Mouse (Mus musculus): ENCODE data around the gene Sept5. TPM values are rescaled to one million over a fixed set of nuclear protein-coding genes. Genes with fewer than 3 reads are reported as not detected.

The Sept5 gene
- total RNA-seq, 2 experiments from 2014 or later = 866 to 932 TPM

GRCm38 (mm10) chr16:18620601-18621361 lies 9.0 kb downstream of the Sept5 start:
- intact Hi-C loops (cut with DNase I) = no loop called here
- DNase-seq (ENCODE audit: low spot score in 2 of 2) = peak in 1 of 2 experiments; percentile 70

- intact Hi-C loops (cut with DNase I) = no loop called here
- DNase-seq (ENCODE audit: low spot score in 2 of 2) = peak in 1 of 2 experiments; percentile 43
Observed at GRCm38 (mm10) chr16:18620201-18620600, 9.6 kb downstream of the Sept5 start.

DNA sequence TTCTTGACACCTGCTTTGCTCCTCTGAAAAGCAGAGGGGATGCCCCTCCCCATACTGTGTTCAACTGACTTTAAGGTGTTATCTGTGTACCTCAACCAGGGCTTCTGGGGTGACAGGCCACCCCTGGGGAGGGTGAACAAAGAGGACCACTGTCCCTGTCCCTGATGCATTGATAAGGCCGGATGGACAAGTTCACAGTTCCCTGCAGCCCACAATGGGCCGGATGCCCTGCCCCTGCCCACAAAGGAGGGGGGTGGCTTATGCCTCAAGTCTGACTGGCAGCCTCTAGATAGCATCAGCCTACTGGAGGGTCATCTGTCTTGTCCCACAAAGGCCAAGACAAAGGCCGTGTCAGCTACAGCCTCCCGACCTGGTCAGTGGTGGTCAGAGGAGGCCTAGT lies 10.6 kb downstream of the Sept5 start:
- DNase-seq (ENCODE audit: low spot score in 2 of 2) = no peak
- intact Hi-C loops (cut with DNase I) = loop anchor here (5.0 kb wide), 1 partner anchor 272 kb away; the partner anchor contains the start of genes Arvcf and Tango2

DNA sequence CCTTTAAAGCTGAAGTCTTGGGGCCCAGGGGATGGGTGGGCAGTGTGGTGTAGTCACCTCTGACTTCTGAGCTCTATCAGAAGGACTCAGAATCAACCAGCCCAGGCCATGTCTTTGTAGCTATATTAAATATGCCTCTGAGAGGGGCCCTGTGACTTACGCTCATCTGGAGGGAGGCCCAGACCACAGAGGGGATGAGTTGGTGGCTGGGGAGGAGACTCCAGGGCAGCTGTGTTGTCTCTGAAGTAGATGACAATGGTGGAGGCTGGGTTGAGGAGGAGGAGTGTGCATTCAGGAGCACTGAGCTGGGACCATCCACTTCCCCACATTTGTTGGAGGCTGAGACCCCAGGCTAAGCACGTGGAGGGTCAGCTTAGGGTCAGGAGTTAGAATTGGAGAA lies 11.5 kb downstream of the Sept5 start:
- intact Hi-C loops (cut with DNase I) = loop anchor here (5.0 kb wide), 1 partner anchor 271 kb away; the partner anchor contains the start of genes Arvcf and Tango2
- DNase-seq (ENCODE audit: low spot score in 2 of 2) = no peak

DNA sequence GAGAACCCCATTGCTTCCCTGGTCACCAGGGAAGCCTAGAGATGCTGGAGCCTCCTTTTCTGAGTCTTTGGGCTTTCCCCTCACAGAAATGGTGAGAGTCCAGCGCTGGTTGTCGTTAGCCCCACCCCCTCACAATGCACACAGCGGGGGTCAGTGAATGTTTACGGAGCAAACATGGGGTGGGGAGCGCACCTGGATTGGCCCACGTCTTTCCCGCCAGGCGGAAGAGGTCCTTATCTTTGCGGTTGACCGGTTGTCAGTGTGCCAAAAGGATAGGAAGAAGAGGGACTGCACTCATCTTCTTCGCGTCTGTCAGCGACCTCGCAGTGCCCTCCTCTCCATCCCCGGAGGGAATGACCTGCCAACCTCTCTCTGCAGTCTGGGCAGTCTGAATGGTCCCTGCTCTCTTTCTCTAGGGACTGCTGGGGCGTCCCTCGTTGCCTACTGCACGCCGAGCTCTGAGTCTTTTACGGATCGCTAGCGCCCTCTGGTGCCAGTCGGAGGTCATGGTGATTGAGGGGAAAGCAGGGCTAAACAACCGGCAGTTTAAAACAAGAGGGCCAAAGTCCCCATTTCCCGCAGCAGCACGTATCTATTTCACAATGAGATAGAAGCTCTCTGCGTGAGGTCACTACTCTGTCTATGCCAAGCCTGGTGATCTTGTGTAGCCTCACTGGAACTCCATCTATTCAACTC lies 12.2 kb downstream of the Sept5 start:
- DNase-seq (ENCODE audit: low spot score in 2 of 2) = peak; percentile 89 to 94
- intact Hi-C loops (cut with DNase I) = loop anchor here (1.0 to 5.0 kb wide), 2 partner anchors 174 to 270 kb away; partner anchors contain the start of genes Arvcf and Tango2

DNA sequence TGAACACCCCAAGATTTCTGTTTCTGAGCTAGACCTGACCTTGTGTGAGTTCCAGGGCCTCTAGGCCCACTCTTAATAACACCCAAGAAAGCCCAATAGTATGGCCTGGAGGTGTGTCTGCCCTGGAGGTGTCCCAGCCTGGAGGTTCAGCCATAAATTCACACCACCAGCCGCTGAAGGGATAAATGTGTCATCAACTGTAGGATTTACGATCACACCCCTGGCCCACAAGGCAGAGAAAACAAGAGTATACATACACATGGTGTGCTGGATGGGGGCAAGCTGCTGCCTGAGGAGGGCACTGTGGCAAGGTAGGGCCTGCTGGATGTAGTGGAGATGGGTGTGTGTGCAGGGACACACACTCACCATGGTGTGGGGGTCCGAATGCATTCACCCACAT lies 16.5 kb downstream of the Sept5 start:
- DNase-seq (ENCODE audit: low spot score in 2 of 2) = no peak
- intact Hi-C loops (cut with DNase I) = no loop called here

DNA sequence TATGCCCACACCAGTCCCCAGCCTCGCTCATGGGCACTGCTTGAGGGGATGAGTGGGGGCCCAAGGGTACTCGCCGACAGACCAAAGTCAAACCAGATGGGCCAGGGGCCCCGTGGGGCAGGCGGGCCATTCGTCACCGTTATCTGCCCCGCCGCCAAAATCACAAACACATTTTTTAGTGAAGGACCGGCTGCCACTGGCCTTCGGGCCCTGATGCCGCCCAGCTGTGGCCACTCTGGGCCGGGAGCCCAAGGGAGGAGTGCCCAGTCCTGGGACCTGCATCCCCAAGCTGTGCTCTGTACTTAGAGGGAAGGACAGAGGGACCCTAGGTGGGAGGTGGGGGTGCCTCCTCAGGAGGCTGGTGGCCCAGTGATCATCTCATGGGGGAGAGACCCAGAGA lies 18.0 kb downstream of the Sept5 start:
- intact Hi-C loops (cut with DNase I) = no loop called here
- no peak for DNase-seq (ENCODE audit: low spot score in 2 of 2)

DNA sequence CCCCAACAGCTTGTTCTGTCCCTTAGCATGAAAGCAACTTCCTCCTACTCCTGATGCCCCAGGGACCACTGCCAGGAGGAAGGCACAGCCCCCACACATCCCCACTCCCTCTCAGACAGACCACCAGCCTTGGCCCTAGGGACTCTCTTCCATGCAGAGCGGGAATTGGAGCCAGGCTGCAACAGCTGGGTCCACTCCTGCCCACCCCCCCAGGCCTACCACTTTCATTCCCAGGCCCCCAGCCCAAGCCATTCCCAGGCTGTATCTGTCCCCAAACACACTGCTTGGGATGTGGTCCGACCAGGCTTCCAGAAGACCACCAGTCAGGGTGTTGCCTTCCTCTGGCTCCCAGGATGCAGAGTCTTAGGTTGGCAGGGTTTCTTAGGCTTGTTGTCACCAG lies 20.7 kb downstream of the Sept5 start:
- intact Hi-C loops (cut with DNase I) = no loop called here
- DNase-seq (ENCODE audit: low spot score in 2 of 2) = no peak

- intact Hi-C loops (cut with DNase I) = no loop called here
- DNase-seq (ENCODE audit: low spot score in 2 of 2) = no peak
Observed at GRCm38 (mm10) chr16:18608226-18608625, 21.5 kb downstream of the Sept5 start.

- intact Hi-C loops (cut with DNase I) = no loop called here
- no peak for DNase-seq (ENCODE audit: low spot score in 2 of 2)
Observed at GRCm38 (mm10) chr16:18605705-18606104, 24.0 kb downstream of the Sept5 start.

GRCm38 (mm10) chr16:18604267-18604701 lies 25.5 kb downstream of the Sept5 start:
- intact Hi-C loops (cut with DNase I) = no loop called here
- no peak for DNase-seq (ENCODE audit: low spot score in 2 of 2)

- no peak for DNase-seq (ENCODE audit: low spot score in 2 of 2)
- intact Hi-C loops (cut with DNase I) = no loop called here
Observed at GRCm38 (mm10) chr16:18601447-18601846, 28.3 kb downstream of the Sept5 start.

GRCm38 (mm10) chr16:18598006-18598405 lies 31.7 kb downstream of the Sept5 start:
- DNase-seq (ENCODE audit: low spot score in 2 of 2) = no peak
- intact Hi-C loops (cut with DNase I) = no loop called here

- intact Hi-C loops (cut with DNase I) = no loop called here
- DNase-seq (ENCODE audit: low spot score in 2 of 2) = no peak
Observed at GRCm38 (mm10) chr16:18596255-18596654, 33.5 kb downstream of the Sept5 start.

DNA sequence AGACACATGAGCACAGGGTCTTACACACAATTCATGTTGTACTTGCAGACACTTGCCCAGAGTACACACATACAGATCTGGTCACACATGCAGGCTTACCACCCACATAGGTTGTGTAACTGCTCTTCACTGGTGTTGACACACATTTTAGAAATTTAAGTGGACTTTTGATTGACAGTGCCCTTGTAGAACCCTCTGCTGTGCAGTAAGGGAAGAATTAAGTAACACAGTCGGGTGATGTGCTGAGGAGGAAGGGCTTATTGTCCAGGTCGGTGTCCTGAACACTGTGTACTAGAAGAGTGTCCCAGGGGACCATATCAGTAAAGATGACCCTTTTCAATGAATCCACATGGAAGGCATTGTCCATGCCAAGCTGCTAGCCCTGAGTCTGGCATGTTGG lies 35.8 kb downstream of the Sept5 start:
- intact Hi-C loops (cut with DNase I) = no loop called here
- no peak for DNase-seq (ENCODE audit: low spot score in 2 of 2)

DNA sequence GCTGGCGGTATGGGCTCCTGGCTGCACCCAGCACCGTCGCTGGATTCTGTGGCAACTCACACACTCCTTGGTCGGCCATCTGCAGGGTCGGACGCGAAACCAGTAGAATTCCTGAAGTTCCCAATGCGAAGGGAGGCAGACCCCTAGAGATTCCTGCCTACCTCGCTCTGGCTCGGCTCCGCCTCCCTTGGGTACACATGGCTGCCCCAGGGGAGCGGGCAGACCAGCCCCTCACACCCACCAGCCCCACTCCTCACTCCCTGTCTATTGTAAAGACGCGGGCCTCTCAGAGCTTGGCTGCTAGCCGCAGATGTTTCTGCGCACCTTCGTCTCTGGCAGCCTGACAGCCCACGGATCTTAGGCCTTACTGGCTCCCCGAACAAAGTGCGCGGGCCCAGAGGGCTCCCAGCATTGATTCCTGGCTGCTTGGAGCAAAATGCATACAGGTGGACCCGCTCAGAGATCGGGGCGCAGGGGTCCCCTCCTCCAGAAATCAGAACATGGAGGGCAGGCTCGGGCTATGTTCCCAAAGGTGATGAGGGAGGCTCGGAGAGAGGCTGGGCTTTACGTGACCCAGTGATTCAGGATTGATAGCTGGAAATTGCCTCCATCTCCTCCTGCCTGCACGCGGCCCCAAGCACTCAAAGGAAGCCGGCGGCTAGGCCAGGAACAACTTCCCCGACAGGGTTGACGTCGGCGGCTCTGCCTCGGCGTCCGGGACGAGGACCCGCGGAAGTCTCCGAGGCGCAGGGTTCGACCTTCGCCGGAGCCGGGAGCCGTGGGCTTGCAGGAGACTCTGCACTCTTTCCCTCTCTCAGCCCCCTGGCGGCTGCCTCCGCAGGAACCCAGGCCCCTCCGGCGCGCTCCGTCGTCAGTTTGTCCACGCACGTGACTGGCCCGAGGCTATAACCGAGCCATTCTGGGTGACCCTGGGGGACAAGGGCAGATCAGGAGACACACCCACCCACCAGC lies 38.4 kb downstream of the Sept5 start:
- intact Hi-C loops (cut with DNase I) = no loop called here
- DNase-seq (ENCODE audit: low spot score in 2 of 2) = no peak

- DNase-seq (ENCODE audit: low spot score in 2 of 2) = no peak
- intact Hi-C loops (cut with DNase I) = no loop called here
Observed at GRCm38 (mm10) chr16:18589804-18590790, 39.7 kb downstream of the Sept5 start, which contains the start of gene Tbx1. Gene Tbx1 (minus strand): TSS chr16:18590671.

GRCm38 (mm10) chr16:18589080-18589621 lies 40.6 kb downstream of the Sept5 start:
- intact Hi-C loops (cut with DNase I) = no loop called here
- DNase-seq (ENCODE audit: low spot score in 2 of 2) = no peak

Measured in left cerebral cortex, postnatal 14 days (tissue).